Mouse (Mus musculus): ENCODE results near the gene Sorl1. TPM values are rescaled to one million over a fixed set of nuclear protein-coding genes. Genes with fewer than 3 reads are reported as not detected.

The Sorl1 gene
- total RNA-seq, 2 experiments from 2014 or later: 196 to 197 TPM

GRCm38 (mm10) chr9:42035213-42035765, 88.8 kb downstream of the Sorl1 start:
- H3K4me3 ChIP-seq: no peak overlapping the region
- no peak for DNase-seq (ENCODE audit: low spot score in 2 of 2)
- TF ChIP-seq CTCF (conservative IDR thresholded peaks at IDR 0.05): no peak

DNA sequence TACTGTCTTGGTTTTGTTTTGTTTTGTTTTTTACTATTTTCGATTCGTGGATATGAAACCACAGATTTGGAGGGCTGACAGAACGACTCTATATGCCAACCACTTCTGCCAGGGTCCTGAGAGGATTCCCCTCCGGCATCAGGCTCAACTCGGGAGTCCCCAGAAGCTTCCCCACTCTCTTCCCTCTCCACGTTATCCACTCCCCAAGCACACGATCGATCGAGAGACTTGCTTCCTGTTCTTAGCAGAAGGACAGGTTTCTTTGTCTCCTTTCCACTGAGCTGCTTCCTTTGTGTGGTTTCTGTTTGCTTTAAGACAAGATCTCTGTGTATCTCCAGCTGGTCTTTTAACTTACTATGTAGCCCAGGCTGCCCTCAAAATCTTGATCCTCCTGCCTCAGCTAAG, 90.0 kb downstream of the Sorl1 start:
- no peak overlapping the region for H3K4me3 ChIP-seq
- TF ChIP-seq CTCF (conservative IDR thresholded peaks at IDR 0.05): no peak
- DNase-seq (ENCODE audit: low spot score in 2 of 2): no peak
- peak overlapping the region; percentile 37; the same call in 1 of the 2 replicates for H3K27ac ChIP-seq

More at GRCm38 (mm10) chr9:42035213-42035765, 88.8 kb downstream of the Sorl1 start:
- H3K27ac ChIP-seq: peak overlapping the region; percentile 23; the same call in 1 of the 2 replicates

DNA sequence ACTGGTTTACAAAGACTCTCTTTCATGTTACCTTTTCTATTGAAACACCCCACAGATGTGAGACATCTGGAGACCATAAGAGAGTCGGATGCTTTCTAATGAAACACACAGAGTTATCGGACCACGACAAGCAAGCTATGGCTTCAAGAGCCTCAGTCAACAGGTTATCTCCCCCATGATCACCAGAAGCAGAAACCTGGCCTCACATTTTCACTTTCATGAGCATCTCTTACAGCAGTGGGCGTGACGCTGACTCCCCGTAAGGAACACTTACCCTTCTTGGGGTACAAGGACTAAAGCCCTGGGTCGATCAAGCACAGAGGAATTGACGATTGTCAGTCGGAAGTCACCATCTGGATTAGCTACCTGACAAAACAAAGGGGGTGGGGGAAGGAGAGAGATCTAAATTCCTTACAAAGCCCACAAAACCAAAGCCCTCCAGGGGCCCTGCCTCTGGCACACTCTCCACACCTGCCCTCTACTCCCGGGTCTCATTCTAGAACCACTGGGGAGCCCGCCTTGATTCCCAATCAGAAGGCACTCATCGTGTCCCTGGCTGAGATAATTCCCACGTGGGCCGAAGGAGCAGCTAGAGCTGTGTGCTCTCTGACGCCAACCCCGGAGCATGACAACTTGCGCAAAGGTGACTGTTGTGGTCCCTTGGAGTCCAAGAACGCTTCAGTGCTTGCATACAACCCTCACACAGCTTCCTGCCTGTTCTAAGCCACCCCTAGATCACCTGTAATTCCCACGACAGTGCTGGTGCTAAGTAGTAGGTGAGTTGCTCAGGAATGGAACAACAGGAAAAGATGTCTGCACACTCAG, 90.6 kb downstream of the Sorl1 start:
- TF ChIP-seq CTCF (conservative IDR thresholded peaks at IDR 0.05): no peak
- Histone ChIP-seq H3K27ac (peak overlapping the region; percentile 37; the same call in 1 of the 2 replicates), H3K4me3 (no peak overlapping the region)
- DNase-seq (ENCODE audit: low spot score in 2 of 2): no peak

DNA sequence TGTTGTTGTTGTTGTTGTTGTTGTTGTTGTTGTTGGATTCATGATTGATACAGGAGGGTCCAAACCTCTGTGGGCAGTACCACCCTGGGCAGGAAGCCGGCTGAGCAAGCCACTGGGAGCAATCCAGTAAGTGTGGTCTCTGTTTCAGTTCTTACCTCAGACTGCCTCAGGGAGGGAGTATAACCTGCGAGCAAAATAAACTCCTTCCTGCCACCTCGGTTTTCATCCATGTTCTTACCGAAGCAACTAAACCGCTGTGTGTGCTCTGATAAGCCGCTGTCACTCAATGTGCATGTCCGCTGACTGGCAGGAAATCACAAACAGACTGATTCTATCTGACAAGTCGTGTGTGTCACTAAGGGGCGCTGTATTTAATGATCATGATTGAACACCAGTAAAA, 91.7 kb downstream of the Sorl1 start:
- no peak for DNase-seq (ENCODE audit: low spot score in 2 of 2)
- H3K27ac ChIP-seq: peak overlapping the region; percentile 32; the same call in 1 of the 2 replicates
- no peak overlapping the region for H3K4me3 ChIP-seq
- peak; percentile 42; the same call in 1 of the 2 replicates for TF ChIP-seq CTCF (conservative IDR thresholded peaks at IDR 0.05)

GRCm38 (mm10) chr9:42028807-42029206, 95.3 kb downstream of the Sorl1 start:
- Histone ChIP-seq H3K27ac (0 out of 2 replicates have a peak overlapping the region, but pooled peaks have one; percentile 11), H3K4me3 (no peak overlapping the region)
- TF ChIP-seq CTCF (conservative IDR thresholded peaks at IDR 0.05): no peak
- no peak for DNase-seq (ENCODE audit: low spot score in 2 of 2)

DNA sequence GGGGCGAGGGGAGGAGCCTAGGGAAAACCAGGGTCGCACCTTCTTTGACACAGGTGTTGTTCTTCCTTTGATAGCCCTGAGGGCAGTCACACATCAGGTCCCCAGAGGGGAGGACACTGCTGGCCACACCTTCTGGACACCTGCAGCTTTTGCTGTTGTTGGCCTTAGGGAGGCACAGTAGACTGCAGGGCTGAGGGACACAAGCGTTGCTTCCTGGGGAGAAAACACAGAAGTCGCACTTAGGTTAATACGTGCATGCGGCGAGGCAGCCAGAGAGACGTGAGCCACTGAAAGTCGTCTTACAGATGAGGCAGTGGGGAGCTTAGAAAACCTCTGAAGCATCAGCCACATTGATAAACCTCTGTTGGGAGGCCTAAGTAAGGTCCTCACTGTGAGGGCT, 99.8 kb downstream of the Sorl1 start:
- Histone ChIP-seq H3K4me3 (no peak overlapping the region), H3K27ac (0 out of 2 replicates have a peak overlapping the region, but pooled peaks have one; percentile 10)
- TF ChIP-seq CTCF (conservative IDR thresholded peaks at IDR 0.05): no peak
- DNase-seq (ENCODE audit: low spot score in 2 of 2): no peak

DNA sequence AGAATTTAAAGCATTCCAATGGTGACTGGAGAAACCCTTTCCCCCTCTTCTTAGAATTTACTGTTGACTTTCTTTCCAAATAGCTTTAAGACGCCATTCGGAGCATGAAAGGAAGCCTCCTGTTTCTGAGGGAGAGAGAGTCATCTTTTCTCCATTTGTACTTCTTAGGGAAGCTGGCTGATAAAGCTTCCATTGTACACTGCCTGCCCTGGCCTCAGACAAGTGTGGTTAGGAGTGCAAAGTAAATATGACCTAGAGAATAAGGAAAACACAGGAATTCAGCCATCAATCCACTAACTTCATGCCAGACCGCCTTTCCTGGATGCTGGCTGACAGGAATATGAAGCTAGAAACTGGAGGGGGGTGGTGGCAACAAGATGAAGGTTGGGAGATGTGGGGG, 100.7 kb downstream of the Sorl1 start:
- Histone ChIP-seq H3K4me3 (no peak overlapping the region), H3K27ac (no peak overlapping the region)
- no peak for DNase-seq (ENCODE audit: low spot score in 2 of 2)
- no peak for TF ChIP-seq CTCF (conservative IDR thresholded peaks at IDR 0.05)

DNA sequence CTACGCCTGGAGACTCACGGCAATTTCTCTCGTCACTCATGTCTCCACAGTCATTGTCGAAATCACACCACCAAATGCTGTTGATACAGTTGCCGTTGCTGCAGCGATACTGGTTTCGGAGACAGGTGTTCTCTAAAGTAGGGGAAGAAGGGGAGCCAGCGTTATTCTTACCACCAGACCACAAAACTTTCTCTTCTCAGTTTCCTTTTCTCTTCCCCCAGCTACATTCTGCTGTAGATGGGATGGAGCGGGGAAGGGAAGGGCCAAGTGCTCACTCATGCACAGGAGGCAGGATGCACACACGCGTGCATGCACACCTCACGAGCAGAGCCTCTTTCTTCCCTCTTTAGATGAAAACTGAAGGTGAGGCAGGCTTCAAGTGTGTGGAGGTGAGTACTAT, 101.8 kb downstream of the Sorl1 start:
- Histone ChIP-seq H3K27ac (no peak overlapping the region), H3K4me3 (no peak overlapping the region)
- DNase-seq (ENCODE audit: low spot score in 2 of 2): no peak
- no peak for TF ChIP-seq CTCF (conservative IDR thresholded peaks at IDR 0.05)

GRCm38 (mm10) chr9:42019308-42020031, 104.6 kb downstream of the Sorl1 start:
- Histone ChIP-seq H3K27ac (no peak overlapping the region), H3K4me3 (no peak overlapping the region)
- DNase-seq (ENCODE audit: low spot score in 2 of 2): no peak
- TF ChIP-seq CTCF (conservative IDR thresholded peaks at IDR 0.05): no peak

GRCm38 (mm10) chr9:42008501-42008900, 115.6 kb downstream of the Sorl1 start:
- no peak overlapping the region for H3K27ac ChIP-seq
- no peak for DNase-seq (ENCODE audit: low spot score in 2 of 2)
- TF ChIP-seq CTCF (conservative IDR thresholded peaks at IDR 0.05): no peak
- H3K4me3 ChIP-seq: no peak overlapping the region

DNA sequence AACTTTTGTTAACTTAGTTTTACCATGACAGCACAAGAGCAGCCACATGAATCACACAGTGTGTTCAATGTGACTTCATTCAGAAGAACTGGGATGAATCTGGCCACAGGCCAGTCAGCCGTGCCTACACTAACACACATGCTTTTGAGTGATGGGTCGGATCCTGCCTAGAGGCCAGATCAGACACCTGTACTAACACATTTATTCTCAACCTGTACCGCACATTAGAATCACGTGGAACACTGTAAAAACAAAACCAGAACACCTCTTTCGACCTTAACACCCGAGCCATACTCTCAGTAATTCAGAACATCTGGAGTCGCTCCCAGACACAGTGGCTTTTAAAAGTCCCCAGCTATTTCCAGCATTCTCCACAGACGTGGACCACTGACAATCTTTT, 119.0 kb downstream of the Sorl1 start:
- Histone ChIP-seq H3K27ac (no peak overlapping the region), H3K4me3 (no peak overlapping the region)
- DNase-seq (ENCODE audit: low spot score in 2 of 2): no peak
- no peak for TF ChIP-seq CTCF (conservative IDR thresholded peaks at IDR 0.05)

DNA sequence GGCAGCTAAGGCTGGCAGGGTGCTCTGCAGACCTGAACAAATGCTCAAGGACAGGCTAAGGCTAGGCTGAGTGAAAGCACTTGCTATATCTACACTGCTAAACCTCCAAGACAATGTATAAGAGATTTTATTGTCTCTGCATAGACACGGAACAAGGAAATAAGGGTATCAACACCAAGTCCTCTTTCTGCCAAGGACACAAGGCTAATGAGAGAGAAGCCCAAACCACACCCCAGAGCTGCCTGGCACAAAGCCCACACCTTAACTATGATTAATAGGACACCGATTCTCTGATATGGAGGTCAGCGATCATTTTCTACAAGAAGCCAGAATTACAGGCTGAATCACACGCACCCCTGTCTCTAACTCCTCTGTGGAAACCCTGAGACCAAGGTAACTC, 120.0 kb downstream of the Sorl1 start:
- DNase-seq (ENCODE audit: low spot score in 2 of 2): no peak
- TF ChIP-seq CTCF (conservative IDR thresholded peaks at IDR 0.05): no peak
- H3K4me3 ChIP-seq: no peak overlapping the region
- H3K27ac ChIP-seq: no peak overlapping the region

Measured in layer of hippocampus, adult 2 months (tissue).